Mouse (Mus musculus): ENCODE results near the gene Smg5. TPM values are rescaled to one million over a fixed set of nuclear protein-coding genes. Genes with fewer than 3 reads are reported as not detected.
"Not testable (repeated sequence)": the region's sequence is repeated elsewhere in the genome, so short reads cannot be mapped to it uniquely, and the experiment has no call there.

The Smg5 gene
- polyA plus RNA-seq, 1 experiment from 2014 or later = 54.7 TPM

DNA sequence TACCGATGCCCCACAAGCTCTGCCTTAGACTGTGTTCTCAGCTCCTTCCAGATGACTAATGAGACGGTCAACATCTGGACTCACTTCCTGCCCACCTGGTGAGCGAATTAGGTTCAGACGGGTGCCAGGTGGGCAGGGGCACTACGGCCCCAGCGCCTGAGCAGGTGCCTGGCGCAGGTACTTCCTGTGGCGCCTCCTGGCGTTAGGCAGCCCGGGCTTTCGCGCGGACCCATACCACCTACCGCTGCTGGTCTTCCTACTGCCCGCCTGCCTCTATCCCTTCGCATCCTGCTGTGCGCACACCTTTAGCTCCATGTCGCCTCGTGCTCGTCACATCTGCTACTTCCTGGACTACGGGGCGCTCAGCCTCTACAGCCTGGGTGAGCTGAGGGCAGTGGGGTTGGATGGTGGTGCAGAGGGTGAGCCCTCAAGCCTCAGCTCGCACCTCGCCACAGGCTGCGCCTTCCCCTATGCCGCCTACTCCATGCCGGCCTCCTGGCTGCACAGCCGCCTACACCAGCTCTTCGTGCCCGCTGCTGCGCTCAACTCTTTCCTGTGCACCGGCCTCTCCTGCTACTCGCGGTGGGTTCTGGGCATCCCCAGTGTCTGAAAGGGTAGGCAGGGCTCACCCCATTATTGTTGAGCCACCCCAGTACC lies 29.8 kb downstream of the Smg5 start:
- H3K27me3 ChIP-seq (ENCODE audit: insufficient read depth, low read length) = peaks cover 7% of the 10 kb centered on the region; the same call in 1 of the 2 replicates
- peaks cover 14% of the 10 kb centered on the region for H3K36me3 ChIP-seq (ENCODE audit: insufficient read depth, low read length)
- no peak overlapping the region for H3K9ac ChIP-seq (replicated peaks; ENCODE audit: low read length)
- no peak for ATAC-seq (ENCODE audit: low FRiP score, low TSS enrichment)
- H3K4me2 ChIP-seq (replicated peaks; ENCODE audit: low read depth, low read length) = no peak overlapping the region
- H3K4me1 ChIP-seq (ENCODE audit: insufficient read depth, low read length) = peaks cover 10% of the 10 kb centered on the region; the same call in 1 of the 2 replicates
- peaks cover 9% of the 10 kb centered on the region for H3K9me3 ChIP-seq (ENCODE audit: low read length)
- WGBS = 42% methylated on average over 34 of the region's 34 CpGs
- no peak overlapping the region for H3K27ac ChIP-seq (ENCODE audit: low read length)
- H3K4me3 ChIP-seq (ENCODE audit: low read length) = no peak overlapping the region

DNA sequence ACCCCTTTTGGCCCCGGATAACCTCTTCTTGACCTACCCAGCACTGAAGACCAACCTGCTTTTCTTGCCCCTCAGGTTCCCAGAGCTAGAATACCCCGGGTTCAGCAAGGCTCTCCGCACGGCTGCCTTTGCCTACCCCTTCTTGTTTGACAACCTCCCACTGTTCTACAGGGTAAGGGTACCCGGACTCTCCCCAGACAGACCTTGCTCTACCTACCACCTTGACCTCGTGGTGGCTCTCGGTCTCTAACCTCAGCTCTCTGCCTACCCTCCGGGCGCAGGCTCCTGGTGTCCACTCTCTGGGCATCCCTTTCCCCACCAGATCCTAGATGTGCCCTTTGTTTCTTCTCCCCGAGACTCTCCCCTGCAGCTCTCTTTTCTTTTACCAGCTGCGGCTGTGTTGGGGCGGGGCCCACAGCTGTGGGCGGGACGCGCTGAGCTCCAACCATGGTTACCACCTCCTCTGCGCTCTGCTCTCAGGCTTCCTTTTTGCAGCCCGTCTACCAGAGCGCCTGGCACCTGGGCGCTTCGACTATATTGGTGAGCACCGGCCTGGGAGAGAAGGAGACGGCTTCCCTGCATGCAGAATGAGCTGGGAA lies 30.9 kb downstream of the Smg5 start:
- 3% methylated on average over 16 of the region's 22 CpGs for whole genome bisulfite sequencing
- 0 out of 2 replicates have a peak overlapping the region, but pooled peaks have one; percentile 21 for H3K4me3 ChIP-seq (ENCODE audit: low read length)

DNA sequence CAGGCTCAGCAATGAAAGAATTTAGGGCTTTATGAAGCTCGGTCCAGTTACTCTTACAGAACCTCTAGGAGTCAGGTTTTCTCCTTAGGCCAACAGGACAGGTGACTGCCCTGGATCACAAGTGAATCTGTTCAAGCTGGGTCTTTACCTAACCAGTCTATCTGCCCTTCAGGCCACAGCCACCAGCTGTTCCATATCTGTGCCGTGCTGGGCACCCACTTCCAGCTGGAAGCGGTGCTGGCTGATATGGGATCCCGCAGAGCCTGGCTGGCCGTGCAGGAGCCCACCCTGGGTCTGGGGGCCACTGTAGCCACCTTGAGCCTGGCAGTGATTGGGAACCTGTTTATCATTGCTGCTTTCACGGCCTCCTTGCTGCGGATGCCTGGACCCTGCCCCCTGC lies 31.5 kb downstream of the Smg5 start:
- H3K4me1 ChIP-seq (ENCODE audit: insufficient read depth, low read length) = peaks cover 10% of the 10 kb centered on the region; the same call in 1 of the 2 replicates
- H3K27ac ChIP-seq (ENCODE audit: low read length); H3K9ac ChIP-seq (replicated peaks; ENCODE audit: low read length); H3K36me3 ChIP-seq (ENCODE audit: insufficient read depth, low read length); ATAC-seq (ENCODE audit: low FRiP score, low TSS enrichment); H3K9me3 ChIP-seq (ENCODE audit: low read length); H3K27me3 ChIP-seq (ENCODE audit: insufficient read depth, low read length); H3K4me2 ChIP-seq (replicated peaks; ENCODE audit: low read depth, low read length); H3K4me3 ChIP-seq (ENCODE audit: low read length): not testable (repeated sequence)
- WGBS = 45% methylated on average over 3 of the region's 7 CpGs

More for the DNA sequence above, 30.9 kb downstream of the Smg5 start:
- Histone ChIP-seq H3K4me2 (replicated peaks; ENCODE audit: low read depth, low read length) (peak overlapping the region; percentile 44), H3K4me1 (ENCODE audit: insufficient read depth, low read length) (peaks cover 10% of the 10 kb centered on the region; the same call in 1 of the 2 replicates)
- not testable (repeated sequence) for H3K27ac ChIP-seq (ENCODE audit: low read length); H3K36me3 ChIP-seq (ENCODE audit: insufficient read depth, low read length); H3K27me3 ChIP-seq (ENCODE audit: insufficient read depth, low read length); H3K9me3 ChIP-seq (ENCODE audit: low read length); H3K9ac ChIP-seq (replicated peaks; ENCODE audit: low read length)
- ATAC-seq (ENCODE audit: low FRiP score, low TSS enrichment) = peak; percentile 81

DNA sequence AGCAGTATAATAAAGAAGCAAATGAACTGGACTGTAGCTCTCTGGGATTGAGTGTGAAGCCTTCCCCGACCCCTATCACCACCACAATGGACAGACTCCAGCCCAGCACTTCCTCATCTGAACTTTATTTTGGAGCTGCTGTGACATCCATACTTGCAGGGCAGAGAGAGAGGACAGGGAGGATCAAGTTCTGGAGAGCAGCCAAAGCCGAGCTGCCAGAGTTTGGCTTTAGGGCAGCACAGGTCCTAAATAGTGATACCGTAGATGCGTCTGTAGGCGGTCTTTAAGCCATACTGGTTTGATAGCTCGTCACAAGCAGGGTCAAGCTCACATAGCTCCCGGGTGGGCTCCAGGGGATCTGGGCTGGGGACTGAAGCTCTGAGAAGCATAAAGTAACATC lies 32.5 kb downstream of the Smg5 start:
- not testable (repeated sequence) for H3K4me2 ChIP-seq (replicated peaks; ENCODE audit: low read depth, low read length); H3K27me3 ChIP-seq (ENCODE audit: insufficient read depth, low read length); H3K36me3 ChIP-seq (ENCODE audit: insufficient read depth, low read length); H3K9ac ChIP-seq (replicated peaks; ENCODE audit: low read length); ATAC-seq (ENCODE audit: low FRiP score, low TSS enrichment); H3K27ac ChIP-seq (ENCODE audit: low read length); H3K4me3 ChIP-seq (ENCODE audit: low read length); H3K9me3 ChIP-seq (ENCODE audit: low read length)
- 76% methylated on average over 7 of the region's 7 CpGs for WGBS
- peaks cover 10% of the 10 kb centered on the region; the same call in 1 of the 2 replicates for H3K4me1 ChIP-seq (ENCODE audit: insufficient read depth, low read length)

DNA sequence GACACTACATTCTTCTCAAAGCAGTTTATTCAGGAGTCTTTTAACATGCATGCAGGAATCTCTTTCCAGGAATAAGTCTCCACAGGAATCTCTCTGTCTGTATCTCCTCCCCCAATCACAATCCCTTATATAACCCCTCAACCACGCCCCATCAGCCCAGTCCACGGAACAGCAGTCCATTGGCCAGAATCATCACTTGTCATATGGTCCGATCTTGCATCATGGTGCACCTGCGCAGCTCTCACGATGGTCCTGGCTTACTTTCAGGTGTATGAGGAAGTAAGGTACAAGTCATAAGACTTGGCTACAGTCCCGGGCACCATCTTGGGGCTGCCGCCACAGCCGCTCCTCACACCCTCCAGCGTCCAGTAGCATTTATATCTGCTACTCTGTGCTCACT lies 36.6 kb downstream of the Smg5 start, which contains the start of gene Bglap3:
Bglap3 (minus strand) TSS at position 101 of the 400 bp plus-strand sequence.
- ATAC-seq (ENCODE audit: low FRiP score, low TSS enrichment) = not testable (repeated sequence)
- WGBS = 92% methylated on average over 9 of the region's 9 CpGs

DNA sequence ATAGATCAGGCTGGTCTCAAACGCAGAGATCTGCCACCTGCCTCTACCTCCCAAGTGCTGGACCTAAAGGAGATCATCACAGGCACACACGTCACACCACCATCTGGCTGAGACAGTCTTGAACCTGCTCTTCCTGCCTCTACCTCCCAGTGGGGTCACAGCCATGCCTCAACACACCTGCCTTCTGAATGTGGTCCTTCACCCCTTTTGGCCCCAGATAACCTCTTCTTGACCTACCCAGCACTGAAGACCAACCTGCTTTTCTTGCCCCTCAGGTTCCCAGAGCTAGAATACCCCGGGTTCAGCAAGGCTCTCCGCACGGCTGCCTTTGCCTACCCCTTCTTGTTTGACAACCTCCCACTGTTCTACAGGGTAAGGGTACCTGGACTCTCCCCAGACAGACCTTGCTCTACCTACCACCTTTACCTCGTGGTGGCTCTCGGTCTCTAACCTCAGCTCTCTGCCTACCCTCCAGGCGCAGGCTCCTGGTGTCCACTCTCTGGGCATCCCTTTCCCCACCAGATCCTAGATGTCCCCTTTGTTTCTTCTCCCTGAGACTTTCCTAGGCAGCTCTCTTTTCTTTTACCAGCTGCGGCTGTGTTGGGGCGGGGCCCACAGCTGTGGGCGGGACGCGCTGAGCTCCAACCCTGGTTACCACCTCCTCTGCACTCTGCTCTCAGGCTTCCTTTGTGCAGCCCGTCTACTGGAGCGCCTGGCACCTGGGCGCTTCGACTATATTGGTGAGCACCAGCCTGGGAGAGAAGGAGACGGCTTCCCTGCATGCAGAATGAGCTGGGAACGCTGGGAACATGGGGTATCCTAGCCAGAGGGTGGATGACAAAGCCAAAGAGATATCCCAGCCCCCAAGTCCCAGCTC lies 39.9 kb downstream of the Smg5 start:
- H3K27me3 ChIP-seq (ENCODE audit: insufficient read depth, low read length); H3K36me3 ChIP-seq (ENCODE audit: insufficient read depth, low read length); H3K9me3 ChIP-seq (ENCODE audit: low read length); H3K4me1 ChIP-seq (ENCODE audit: insufficient read depth, low read length): not testable (repeated sequence)
- Histone ChIP-seq H3K4me2 (replicated peaks; ENCODE audit: low read depth, low read length) (peak overlapping the region; percentile 41), H3K4me3 (ENCODE audit: low read length) (peak overlapping the region; percentile 20; the same call in 1 of the 2 replicates), H3K27ac (ENCODE audit: low read length) (peak overlapping the region; percentile 65), H3K9ac (replicated peaks; ENCODE audit: low read length) (peak overlapping the region; percentile 51)
- peak; percentile 94 for ATAC-seq (ENCODE audit: low FRiP score, low TSS enrichment)
- WGBS = 9% methylated on average over 16 of the region's 19 CpGs

More for the DNA sequence above, 36.6 kb downstream of the Smg5 start, which contains the start of gene Bglap3:
- H3K27ac ChIP-seq (ENCODE audit: low read length); H3K4me2 ChIP-seq (replicated peaks; ENCODE audit: low read depth, low read length); H3K9me3 ChIP-seq (ENCODE audit: low read length); H3K9ac ChIP-seq (replicated peaks; ENCODE audit: low read length); H3K36me3 ChIP-seq (ENCODE audit: insufficient read depth, low read length); H3K4me1 ChIP-seq (ENCODE audit: insufficient read depth, low read length); H3K4me3 ChIP-seq (ENCODE audit: low read length); H3K27me3 ChIP-seq (ENCODE audit: insufficient read depth, low read length): not testable (repeated sequence)

DNA sequence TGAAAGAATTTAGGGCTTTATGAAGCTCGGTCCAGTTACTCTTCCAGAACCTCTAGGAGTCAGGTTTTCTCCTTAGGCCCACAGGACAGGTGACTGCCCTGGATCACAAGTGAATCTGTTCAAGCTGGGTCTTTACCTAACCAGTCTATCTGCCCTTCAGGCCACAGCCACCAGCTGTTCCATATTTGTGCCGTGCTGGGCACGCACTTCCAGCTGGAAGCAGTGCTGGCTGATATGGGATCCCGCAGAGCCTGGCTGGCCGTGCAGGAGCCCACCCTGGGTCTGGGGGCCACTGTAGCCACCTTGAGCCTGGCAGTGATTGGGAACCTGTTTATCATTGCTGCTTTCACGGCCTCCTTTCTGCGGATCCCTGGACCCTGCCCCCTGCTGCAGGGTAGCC lies 40.6 kb downstream of the Smg5 start:
- H3K27ac ChIP-seq (ENCODE audit: low read length) = 0 out of 2 replicates have a peak overlapping the region, but pooled peaks have one; percentile 46
- WGBS = 14% methylated on average over 5 of the region's 7 CpGs
- not testable (repeated sequence) for H3K4me3 ChIP-seq (ENCODE audit: low read length)

DNA sequence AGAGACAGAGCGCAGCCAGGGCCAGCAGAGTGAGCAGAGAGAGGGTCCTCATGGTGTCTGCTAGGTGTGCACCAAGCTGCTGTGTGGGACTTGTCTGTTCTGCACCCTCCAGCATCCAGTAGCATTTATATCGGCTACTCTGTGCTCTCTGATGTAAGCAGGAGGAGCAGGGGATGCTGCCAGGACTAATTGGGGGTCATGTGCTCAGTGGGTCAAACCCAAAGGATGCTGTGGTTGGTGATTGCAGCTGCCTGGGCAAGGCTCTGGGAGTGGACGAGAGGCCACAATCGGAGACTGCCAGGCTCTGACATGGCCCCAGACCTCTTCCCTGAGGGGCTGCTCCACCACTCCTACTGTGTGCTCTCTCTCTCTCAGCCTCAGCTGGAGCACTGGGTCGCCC lies 42.5 kb downstream of the Smg5 start, which contains the start of gene Bglap2:
Bglap2 (minus strand) TSS at position 101 of the 400 bp plus-strand sequence.
- not testable (repeated sequence) for H3K9me3 ChIP-seq (ENCODE audit: low read length); H3K27me3 ChIP-seq (ENCODE audit: insufficient read depth, low read length)
- 76% methylated on average over 4 of the region's 5 CpGs for WGBS

More for the DNA sequence above, 40.6 kb downstream of the Smg5 start:
- H3K36me3 ChIP-seq (ENCODE audit: insufficient read depth, low read length); H3K9me3 ChIP-seq (ENCODE audit: low read length); H3K27me3 ChIP-seq (ENCODE audit: insufficient read depth, low read length); H3K4me1 ChIP-seq (ENCODE audit: insufficient read depth, low read length); H3K9ac ChIP-seq (replicated peaks; ENCODE audit: low read length): not testable (repeated sequence)
- peak; percentile 46; the same call in 1 of the 2 replicates for ATAC-seq (ENCODE audit: low FRiP score, low TSS enrichment)
- H3K4me2 ChIP-seq (replicated peaks; ENCODE audit: low read depth, low read length) = peak overlapping the region; percentile 41

DNA sequence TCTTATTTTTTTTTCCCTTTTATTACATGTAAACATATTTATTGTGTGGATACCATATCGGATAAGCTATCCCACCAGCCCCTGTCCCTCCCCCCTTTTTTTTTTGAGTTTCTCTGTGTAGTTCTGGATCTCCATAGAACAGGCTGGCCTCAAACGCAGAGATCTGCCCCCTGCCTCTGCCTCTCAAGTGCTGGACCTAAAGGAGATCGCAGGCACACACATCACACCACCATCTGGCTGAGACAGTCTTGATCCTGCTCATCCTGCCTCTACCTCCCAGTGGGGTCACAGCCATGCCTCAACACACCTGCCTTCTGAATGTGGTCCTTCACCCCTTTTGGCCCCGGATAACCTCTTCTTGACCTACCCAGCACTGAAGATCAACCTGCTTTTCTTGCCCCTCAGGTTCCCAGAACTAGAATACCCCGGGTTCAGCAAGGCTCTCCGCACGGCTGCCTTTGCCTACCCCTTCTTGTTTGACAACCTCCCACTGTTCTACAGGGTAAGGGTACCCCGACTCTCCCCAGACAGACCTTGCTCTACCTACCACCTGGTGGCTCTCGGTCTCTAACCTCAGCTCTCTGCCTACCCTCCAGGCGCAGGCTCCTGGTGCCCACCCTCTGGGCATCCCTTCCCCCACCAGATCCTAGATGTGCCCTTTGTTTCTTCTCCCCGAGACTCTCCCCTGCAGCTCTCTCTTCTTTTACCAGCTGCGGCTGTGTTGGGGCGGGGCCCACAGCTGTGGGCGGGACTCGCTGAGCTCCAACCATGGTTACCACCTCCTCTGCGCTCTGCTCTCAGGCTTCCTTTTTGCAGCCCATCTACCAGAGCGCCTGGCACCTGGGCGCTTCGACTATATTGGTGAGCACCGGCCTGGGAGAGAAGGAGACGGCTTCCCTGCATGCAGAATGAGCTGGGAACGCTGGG lies 45.6 kb downstream of the Smg5 start:
- H3K4me3 ChIP-seq (ENCODE audit: low read length) = peak overlapping the region; percentile 21
- not testable (repeated sequence) for H3K9me3 ChIP-seq (ENCODE audit: low read length); H3K27me3 ChIP-seq (ENCODE audit: insufficient read depth, low read length); H3K36me3 ChIP-seq (ENCODE audit: insufficient read depth, low read length); H3K4me1 ChIP-seq (ENCODE audit: insufficient read depth, low read length)
- H3K27ac ChIP-seq (ENCODE audit: low read length) = peak overlapping the region; percentile 68; the same call in 1 of the 2 replicates
- 0 out of 2 replicates have a peak overlapping the region, but pooled peaks have one; percentile 48 for H3K9ac ChIP-seq (replicated peaks; ENCODE audit: low read length)
- ATAC-seq (ENCODE audit: low FRiP score, low TSS enrichment) = peak; percentile 89
- 10% methylated on average over 18 of the region's 22 CpGs for WGBS
- H3K4me2 ChIP-seq (replicated peaks; ENCODE audit: low read depth, low read length) = peak overlapping the region; percentile 51

More for the DNA sequence above, 42.5 kb downstream of the Smg5 start, which contains the start of gene Bglap2:
- not testable (repeated sequence) for H3K27ac ChIP-seq (ENCODE audit: low read length); H3K36me3 ChIP-seq (ENCODE audit: insufficient read depth, low read length); H3K4me3 ChIP-seq (ENCODE audit: low read length); H3K4me1 ChIP-seq (ENCODE audit: insufficient read depth, low read length); H3K9ac ChIP-seq (replicated peaks; ENCODE audit: low read length); ATAC-seq (ENCODE audit: low FRiP score, low TSS enrichment); H3K4me2 ChIP-seq (replicated peaks; ENCODE audit: low read depth, low read length)
